Mouse (Mus musculus): ENCODE measurements around the gene Lor. TPM values are rescaled to one million over a fixed set of nuclear protein-coding genes. Genes with fewer than 3 reads are reported as not detected.
A peak's percentile ranks its signal among the peaks of the same experiment; 100 is the strongest.

The Lor gene
- total and polyA plus RNA-seq, 2 experiments from 2014 or later = 4.6 to 13.2 TPM

DNA sequence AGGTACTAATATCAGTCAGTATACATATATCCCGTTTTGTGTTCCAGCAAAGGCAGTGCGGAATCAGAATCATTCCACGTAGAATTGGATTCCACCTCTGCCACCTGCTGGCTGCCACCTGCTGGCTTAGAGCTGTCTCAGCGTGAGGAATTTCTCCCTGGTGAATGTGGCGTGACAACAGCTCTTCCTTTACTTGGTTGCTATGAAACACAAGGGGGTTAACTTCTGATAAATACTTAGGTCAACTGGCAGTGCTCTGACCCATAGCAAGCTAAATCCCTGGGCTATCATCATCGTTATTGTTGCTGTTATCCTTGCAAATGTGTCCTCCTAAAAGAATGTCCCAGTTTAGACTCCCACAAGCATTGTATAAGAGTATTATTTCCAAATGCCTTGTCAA is 23.6 kb upstream of the Lor start:
- peak; percentile 79 for TF ChIP-seq CTCF (IDR thresholded peaks at IDR 0.05)
- Histone ChIP-seq H3K27me3 (ENCODE audit: insufficient read depth, low read length) (no peaks in the 10 kb centered on the region), H3K9me3 (ENCODE audit: low read length) (no peaks in the 10 kb centered on the region), H3K9ac (replicated peaks; ENCODE audit: low read length, poor library complexity, severe bottlenecking) (no peak overlapping the region), H3K27ac (ENCODE audit: low read depth, low read length) (no peak overlapping the region), H3K4me2 (ENCODE audit: low read depth, low read length, poor library complexity, severe bottlenecking) (no peak overlapping the region), H3K4me3 (ENCODE audit: low read depth, low read length) (no peak overlapping the region), H3K36me3 (ENCODE audit: insufficient read depth, low read length) (no peaks in the 10 kb centered on the region), H3K4me1 (ENCODE audit: insufficient read depth, low read length) (no peaks in the 10 kb centered on the region)
- WGBS = 2% methylated on average over 6 of the region's 6 CpGs
- ATAC-seq (ENCODE audit: low FRiP score) (peak; percentile 49; the same call in 1 of the 2 replicates), DNase-seq (ENCODE audit: low spot score) (peak; percentile 45)

DNA sequence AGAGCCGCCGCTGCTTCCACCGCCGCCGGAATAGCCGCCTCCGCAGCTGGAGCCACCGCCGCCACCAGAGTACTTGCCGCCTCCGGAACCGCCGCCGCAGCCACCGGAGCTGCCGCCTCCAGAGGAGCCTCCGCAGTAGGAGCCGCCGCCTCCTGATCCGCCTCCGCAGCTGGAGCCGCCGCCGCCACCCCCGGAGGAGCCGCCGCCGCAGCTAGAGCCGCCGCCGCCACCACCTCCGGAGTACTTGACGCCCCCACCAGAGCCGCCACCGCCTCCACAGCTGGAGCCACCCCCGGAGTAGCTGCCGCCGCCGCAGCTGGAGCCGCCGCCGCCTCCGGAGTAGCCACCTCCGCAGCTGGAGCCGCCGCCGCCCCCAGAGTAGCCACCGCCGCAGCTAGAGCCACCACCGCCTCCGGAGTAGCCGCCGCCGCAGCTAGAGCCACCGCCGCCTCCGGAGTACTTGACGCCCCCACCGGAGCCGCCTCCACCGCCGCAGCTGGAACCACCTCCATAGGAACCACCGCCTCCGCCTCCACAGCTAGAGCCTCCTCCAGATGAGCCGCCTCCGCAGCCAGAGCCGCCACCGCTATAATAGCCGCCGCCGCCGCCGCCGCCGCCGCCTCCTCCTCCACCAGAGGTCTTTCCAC is 1.5 kb downstream of the Lor start:
- DNase-seq (ENCODE audit: low spot score) (peak; percentile 56), ATAC-seq (ENCODE audit: low FRiP score) (peak; percentile 74)
- Histone ChIP-seq H3K4me1 (ENCODE audit: insufficient read depth, low read length) (0 out of 2 replicates have a peak, but pooled peaks cover 6% of the 10 kb centered on the region), H3K4me3 (ENCODE audit: low read depth, low read length) (peak overlapping the region; percentile 77), H3K9me3 (ENCODE audit: low read length) (no peaks in the 10 kb centered on the region), H3K36me3 (ENCODE audit: insufficient read depth, low read length) (no peaks in the 10 kb centered on the region), H3K27ac (ENCODE audit: low read depth, low read length) (peak overlapping the region; percentile 97), H3K27me3 (ENCODE audit: insufficient read depth, low read length) (no peaks in the 10 kb centered on the region; the same call in 1 of the 2 replicates), H3K9ac (replicated peaks; ENCODE audit: low read length, poor library complexity, severe bottlenecking) (peak overlapping the region; percentile 88), H3K4me2 (ENCODE audit: low read depth, low read length, poor library complexity, severe bottlenecking) (peak overlapping the region; percentile 62)
- TF ChIP-seq CTCF (IDR thresholded peaks at IDR 0.05) = no peak
- under 1% methylated on average over 47 of the region's 76 CpGs for WGBS

DNA sequence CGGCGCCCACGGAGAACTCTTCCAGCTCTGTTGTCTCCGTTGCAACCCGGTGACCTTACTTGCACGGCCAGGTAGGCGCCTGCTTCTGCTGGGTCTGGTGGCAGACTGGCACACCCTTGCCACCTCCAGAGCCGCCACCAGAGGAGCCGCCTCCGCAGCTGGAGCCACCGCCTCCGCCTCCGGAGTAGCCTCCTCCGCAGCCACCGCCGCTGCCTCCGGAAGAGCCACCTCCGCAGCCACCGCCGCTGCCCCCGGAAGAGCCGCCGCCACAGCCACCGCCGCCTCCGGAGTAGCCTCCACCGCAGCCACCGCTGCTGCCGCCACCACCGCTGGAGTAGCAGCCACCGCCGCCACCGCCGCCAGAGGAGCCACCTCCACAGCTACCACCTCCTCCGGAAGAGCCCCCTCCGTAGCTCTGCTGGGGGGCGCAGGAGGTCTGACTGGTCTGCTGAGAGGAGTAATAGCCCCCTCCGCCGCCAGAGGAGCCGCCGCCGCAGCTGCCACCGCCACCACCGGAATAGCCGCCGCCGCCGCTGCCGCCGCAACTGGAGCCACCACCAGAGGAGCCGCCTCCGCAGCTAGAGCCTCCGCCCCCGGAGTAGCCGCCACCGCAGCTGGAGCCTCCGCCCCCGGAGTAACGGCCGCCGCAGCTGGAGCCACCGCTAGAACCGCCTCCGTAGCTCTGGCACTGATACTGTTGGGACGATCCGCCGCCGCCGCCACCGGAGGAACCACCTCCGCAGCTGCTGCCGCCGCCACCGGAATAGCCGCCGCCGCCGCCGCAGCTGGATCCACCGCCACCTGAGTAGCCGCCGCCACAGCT is 2.3 kb downstream of the Lor start:
- peak; percentile 53 for TF ChIP-seq CTCF (IDR thresholded peaks at IDR 0.05)
- Histone ChIP-seq H3K9me3 (ENCODE audit: low read length) (no peaks in the 10 kb centered on the region), H3K27ac (ENCODE audit: low read depth, low read length) (peak overlapping the region; percentile 97), H3K4me2 (ENCODE audit: low read depth, low read length, poor library complexity, severe bottlenecking) (peak overlapping the region; percentile 62), H3K36me3 (ENCODE audit: insufficient read depth, low read length) (no peaks in the 10 kb centered on the region), H3K9ac (replicated peaks; ENCODE audit: low read length, poor library complexity, severe bottlenecking) (peak overlapping the region; percentile 88), H3K4me3 (ENCODE audit: low read depth, low read length) (peak overlapping the region; percentile 77), H3K4me1 (ENCODE audit: insufficient read depth, low read length) (0 out of 2 replicates have a peak, but pooled peaks cover 6% of the 10 kb centered on the region), H3K27me3 (ENCODE audit: insufficient read depth, low read length) (no peaks in the 10 kb centered on the region; the same call in 1 of the 2 replicates)
- ATAC-seq (ENCODE audit: low FRiP score) (peak; percentile 90), DNase-seq (ENCODE audit: low spot score) (peak; percentile 68)
- WGBS = under 1% methylated on average over 57 of the region's 82 CpGs

DNA sequence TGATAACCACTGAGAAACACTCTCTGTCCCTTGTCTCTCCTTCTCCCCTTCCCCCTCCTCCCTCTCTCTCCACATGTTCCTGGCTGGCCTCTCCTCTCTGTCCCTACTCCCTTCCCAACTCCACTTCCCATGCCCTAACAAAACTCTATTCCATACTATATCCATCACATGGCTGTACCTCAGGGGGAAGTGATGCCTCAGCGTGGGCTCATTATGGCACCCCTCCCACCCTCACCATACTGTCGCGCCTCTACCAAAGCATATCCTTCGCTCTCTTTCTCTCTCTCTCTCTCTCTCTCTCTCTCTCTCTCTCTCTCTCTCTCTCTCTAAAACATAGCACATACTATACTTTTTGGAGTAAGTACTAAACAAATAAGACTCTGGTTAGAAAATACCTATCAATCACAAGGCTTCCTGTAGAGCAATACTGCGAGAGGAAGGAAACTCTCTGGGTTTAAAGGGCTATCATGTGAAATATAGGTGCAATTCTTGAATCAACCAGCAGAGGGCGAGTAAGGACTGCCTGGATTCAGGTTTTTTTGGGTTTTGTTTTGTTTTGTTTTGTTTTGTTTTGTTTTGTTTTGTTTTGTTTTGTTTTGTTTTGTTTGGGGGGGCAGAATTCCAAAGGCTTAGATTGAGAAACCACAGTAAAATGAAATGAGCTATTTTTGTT is 32.4 kb downstream of the Lor start:
- Histone ChIP-seq H3K27me3 (ENCODE audit: insufficient read depth, low read length) (no peaks in the 10 kb centered on the region), H3K9me3 (ENCODE audit: low read length) (no peaks in the 10 kb centered on the region), H3K36me3 (ENCODE audit: insufficient read depth, low read length) (no peaks in the 10 kb centered on the region), H3K9ac (replicated peaks; ENCODE audit: low read length, poor library complexity, severe bottlenecking) (no peak overlapping the region), H3K4me1 (ENCODE audit: insufficient read depth, low read length) (no peaks in the 10 kb centered on the region), H3K4me3 (ENCODE audit: low read depth, low read length) (no peak overlapping the region), H3K27ac (ENCODE audit: low read depth, low read length) (no peak overlapping the region), H3K4me2 (ENCODE audit: low read depth, low read length, poor library complexity, severe bottlenecking) (no peak overlapping the region)
- TF ChIP-seq CTCF (IDR thresholded peaks at IDR 0.05) = peak; percentile 86
- DNase-seq (ENCODE audit: low spot score) = peak; percentile 55
- 52% methylated on average over 6 of the region's 6 CpGs for WGBS
- no peak for ATAC-seq (ENCODE audit: low FRiP score)

DNA sequence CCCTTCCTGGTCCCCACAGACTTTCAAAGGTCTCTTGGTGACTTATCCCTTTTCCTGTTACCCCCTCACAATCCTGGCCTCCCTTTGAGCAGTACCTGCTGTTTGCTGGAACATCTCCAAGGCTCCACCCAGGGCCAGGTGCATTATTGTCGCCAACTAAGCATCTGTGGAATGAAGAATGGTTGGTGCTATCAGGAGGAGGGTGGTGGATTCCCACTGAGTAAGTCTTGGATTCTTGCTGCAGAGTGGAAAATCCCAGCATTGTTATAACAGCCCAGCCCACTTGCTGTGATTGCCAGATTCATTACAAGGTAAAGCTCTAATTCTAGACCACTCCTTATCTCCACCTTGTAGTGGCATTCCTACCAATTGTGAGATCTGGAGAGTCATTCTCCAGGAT is 49.0 kb downstream of the Lor start:
- 54% methylated on average over 1 of the region's 1 CpGs for WGBS
- Histone ChIP-seq H3K4me3 (ENCODE audit: low read depth, low read length) (no peak overlapping the region), H3K27me3 (ENCODE audit: insufficient read depth, low read length) (no peaks in the 10 kb centered on the region), H3K36me3 (ENCODE audit: insufficient read depth, low read length) (no peaks in the 10 kb centered on the region), H3K4me1 (ENCODE audit: insufficient read depth, low read length) (no peaks in the 10 kb centered on the region), H3K9me3 (ENCODE audit: low read length) (no peaks in the 10 kb centered on the region), H3K9ac (replicated peaks; ENCODE audit: low read length, poor library complexity, severe bottlenecking) (no peak overlapping the region), H3K27ac (ENCODE audit: low read depth, low read length) (no peak overlapping the region), H3K4me2 (ENCODE audit: low read depth, low read length, poor library complexity, severe bottlenecking) (no peak overlapping the region)
- ATAC-seq (ENCODE audit: low FRiP score) (no peak), DNase-seq (ENCODE audit: low spot score) (no peak)
- TF ChIP-seq CTCF (IDR thresholded peaks at IDR 0.05) = no peak

All from midbrain, postnatal 0 days (tissue).